Mouse (Mus musculus): ENCODE data around the gene Mrm2.
A peak's percentile ranks its signal among the peaks of the same experiment; 100 is the strongest.

Mrm2 gene

DNA sequence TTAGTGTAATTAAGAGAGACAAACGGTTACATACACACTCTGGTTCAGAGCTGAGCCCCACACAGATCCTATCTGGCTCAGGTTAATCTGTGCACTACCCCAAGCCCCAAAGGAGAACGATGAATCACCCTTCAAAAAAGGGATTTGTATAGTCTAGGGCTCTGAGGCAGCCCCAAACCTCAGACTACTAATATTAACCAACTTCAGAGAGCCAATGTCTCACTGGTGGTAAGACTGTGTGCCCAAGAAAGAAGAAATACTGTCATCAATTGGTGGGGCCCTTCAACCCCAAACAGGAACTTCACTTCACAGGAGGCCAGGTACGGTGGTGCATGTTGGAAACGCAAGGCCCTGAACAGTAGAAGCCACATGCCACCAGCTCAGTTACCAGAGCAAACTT, 13.5 kb upstream of the Mrm2 start:
- peak; percentile 24 for DNase-seq (ENCODE audit: low read depth, low spot score)

DNA sequence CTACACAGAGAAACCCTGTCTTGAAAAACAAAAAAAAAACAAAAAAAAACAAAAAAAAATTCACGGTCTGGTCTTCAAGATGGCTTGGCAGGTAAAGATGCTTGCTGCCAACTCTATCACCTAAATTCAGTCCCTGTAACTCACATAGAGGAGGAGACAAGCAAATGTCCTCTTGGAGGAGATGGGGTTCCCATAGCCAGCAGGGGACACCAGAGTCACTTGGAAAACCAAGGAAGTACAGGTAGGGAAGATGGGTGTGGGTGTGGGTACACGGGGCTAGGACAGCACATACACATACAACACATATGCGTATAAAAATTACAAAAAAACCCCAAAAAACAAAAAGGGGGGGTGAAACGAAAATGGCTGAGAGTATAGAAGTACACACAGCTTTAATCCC, 11.2 kb upstream of the Mrm2 start:
- DNase-seq (ENCODE audit: low read depth, low spot score), result no peak

DNA sequence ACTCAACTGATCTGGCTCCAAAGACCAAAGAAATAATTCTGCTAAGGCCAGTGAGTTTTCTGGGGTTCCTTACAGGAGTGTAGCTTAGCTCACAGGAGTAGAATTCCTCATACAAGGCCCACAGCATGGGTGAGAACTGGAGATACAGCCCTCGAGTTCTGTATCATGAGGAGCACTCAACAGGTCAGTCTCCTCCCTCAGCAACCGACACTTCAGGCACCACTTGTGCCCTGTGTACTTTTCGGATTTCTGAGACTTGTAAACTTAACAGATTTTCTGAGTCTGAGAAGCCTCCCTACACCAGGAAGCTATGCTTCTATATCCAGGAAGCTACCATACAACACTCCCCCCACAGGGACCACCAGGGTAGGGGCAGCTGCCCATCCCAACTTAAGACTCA, 8.1 kb upstream of the Mrm2 start:
- no peak for DNase-seq (ENCODE audit: low read depth, low spot score)

DNA sequence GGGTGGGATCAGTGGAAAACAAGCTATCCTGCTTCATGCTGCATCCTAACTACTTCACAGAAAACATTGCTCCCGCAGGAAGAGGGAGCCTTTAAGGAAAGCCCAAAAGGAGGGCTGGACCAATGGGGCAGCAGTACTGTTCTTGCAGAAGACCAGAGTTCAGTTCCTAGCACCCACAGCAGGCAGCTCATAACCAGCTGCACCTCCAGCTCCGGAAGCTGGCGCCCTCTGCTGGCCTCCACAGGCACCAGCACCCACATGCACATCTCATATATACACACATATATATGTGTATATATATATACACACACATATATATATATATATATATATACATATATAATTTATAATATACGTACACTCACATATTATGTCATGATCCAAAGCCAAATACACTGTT, 7.1 kb upstream of the Mrm2 start:
- no peak for DNase-seq (ENCODE audit: low read depth, low spot score)

DNA sequence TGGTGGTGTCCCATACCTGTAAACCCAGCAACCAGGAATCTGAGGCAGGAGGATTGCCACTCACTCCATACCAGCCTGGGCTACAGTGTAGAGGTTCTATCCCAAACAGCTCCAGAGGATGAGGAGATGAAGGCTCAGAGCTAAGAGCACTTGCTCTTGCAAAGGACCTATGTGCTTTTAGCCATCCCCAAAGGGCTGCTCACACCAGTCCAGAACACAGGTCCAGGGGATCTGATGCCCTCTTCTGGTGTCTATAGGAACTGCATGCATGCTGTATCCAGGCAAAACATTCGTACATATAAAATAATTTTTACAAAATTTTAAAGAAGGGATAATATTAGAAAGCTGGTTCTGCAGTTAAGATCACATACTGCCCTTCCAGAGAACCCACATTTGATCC, 5.0 kb upstream of the Mrm2 start:
- peak; percentile 55 for DNase-seq (ENCODE audit: low read depth, low spot score)

DNA sequence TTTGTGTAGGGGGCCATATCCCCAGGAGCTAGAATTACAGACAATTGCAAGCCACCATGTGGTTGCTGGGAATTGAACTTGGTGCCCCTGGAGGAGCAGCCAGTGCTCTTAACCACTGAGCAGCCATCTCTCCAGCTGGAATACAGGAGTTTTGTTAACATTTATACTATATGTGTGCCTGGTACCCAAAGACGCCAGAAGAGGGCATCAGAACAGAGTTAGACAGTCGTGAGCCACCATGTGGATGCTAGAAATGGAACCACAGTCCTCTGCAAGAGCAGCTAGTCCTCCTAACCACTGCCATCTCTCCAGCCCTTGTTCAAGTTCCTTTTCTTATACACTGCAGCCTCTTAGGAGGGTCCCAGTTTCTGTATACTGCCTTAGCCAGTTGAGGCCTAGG, 1.9 kb upstream of the Mrm2 start:
- peak; percentile 73 for DNase-seq (ENCODE audit: low read depth, low spot score)

DNA sequence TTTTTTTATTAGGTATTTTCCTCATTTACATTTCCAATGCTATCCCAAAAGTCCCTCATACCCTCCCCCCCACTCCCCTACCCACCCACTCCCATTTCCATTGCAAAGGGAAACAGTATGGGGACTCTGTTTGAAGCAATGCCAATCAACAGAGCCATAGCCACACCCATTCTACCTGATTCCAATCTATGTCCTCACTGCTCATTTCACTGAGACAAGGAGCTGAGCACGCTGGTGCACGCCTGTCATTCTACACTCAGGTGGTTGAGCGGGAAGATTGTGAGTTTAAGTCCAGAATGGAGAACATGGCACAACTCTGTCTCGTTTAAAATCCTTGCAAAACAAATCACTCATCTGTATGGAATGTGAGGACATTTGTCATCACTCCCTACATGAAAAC, 821 bp upstream of the Mrm2 start:
- peak; percentile 29 for DNase-seq (ENCODE audit: low read depth, low spot score)

DNA sequence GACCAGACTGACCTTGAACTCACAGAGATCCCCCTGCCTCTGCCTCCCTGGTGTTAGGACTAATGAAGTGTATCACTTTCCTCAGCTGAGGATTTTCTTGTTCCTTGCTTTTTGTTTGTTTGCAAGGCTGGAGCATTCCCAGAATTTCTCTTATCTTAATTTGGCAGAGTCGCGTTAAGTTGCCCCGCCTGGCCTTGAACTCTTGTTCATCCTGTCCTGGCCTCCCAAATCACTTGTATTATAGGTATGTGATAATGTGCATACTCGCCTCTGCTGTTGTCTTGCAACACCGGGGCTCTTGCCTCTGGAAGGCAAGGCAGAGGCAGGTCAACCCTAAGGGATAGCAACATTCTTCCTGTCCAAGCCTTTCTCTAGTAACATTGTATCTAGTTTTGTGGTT, 7.6 kb downstream of the Mrm2 start:
- no peak for DNase-seq (ENCODE audit: low read depth, low spot score)

DNA sequence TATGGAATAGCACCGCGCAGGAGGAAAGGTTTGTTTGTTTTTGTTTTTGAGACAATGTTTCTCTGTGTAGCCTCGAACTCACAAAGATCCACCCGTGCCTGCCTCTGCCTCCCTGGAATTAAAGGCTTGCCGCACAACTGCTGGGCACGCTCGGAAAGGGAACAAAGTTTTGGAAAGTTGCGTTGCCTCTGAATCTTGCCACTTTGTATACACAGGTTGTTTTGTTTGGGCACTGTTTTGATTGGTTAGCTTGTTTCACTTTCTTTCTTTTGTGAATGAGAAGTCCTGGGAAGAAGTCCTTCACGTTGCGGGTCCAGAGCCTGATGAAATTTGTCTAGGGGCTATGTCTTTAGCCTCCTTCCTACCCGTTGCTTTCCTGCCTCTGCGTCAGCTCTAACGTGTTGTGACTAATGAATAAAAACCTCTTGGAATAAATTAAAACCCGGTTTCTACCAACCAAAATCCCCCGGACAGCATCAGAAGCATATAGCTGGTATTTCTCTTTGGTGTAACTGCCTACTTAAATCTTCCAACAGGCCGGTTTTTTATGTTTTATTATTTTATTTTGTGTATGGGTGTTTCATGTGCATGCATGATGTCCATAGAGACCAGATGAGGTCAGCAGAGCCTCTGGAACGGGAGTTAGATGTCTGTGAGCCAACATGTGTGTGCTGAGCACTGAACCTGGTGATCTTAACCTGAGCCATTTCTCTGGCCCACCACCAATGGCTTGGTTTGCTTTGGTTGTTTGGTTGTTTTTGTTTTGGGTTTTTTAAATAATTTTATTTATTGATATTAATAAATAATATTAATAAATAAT, 9.7 kb downstream of the Mrm2 start:
- no peak for DNase-seq (ENCODE audit: low read depth, low spot score)

DNA sequence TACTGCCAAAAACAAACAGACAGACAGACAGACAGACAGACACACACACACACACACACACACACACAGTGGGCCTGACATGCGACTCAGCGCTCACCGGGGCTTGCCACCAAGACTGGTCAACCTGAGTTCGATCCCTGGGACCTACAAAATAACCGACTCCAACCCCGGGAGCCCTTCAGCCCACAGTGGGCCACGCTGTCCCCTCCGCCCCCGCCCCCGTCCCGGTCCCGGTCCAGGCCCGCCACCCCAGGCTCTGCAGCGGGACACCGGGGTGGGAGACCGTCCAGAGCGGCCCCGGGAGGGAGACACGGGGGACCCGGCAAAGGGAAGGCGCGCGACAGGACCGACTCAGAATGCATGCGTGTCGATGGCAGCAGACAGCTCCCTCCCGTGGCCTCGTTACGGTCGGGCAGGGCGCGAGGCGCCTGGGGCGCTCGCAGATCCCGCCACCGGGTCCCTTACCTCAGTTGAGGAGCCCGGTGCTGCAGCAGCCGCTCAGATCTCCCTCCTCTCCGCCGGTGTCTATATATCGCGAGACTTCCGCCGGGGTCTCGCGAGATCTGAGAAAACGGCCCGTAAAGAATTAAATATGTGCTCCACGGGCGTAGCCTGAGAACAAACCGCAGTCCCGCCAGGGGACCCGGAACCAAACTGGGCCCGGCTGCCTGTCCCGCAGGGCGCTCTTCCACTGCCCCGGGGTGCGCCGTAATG, 10.5 kb downstream of the Mrm2 start, which contains the start of the genes Mad1l1 and Nudt1:
Gene Mad1l1, minus strand, starts transcription at position 511 of the 714 bp plus-strand sequence.
Gene Nudt1, plus strand, starts transcription at position 615 of the 714 bp plus-strand sequence.
- DNase-seq (ENCODE audit: low read depth, low spot score), result peak; percentile 97

DNA sequence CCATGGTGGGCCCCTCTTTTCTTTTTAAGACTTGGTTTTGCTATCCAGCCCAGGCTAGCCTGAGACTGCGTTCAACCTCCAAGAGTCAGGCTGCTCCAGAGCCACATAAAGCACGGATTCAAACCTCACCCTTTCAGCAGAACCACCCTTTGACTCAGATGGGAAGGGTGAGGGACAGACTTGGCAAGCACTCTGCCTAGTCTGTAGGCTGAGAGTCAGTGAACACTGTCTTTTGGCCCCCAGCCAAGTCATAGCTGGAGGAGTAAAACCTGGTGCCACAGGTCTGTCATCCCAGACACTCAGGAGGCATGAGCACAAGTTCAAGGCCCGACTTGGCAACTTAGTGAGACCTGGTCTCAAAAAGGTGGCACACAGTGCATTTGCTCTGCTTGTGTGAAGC, 15.0 kb downstream of the Mrm2 start:
- DNase-seq (ENCODE audit: low read depth, low spot score), result no peak

DNA sequence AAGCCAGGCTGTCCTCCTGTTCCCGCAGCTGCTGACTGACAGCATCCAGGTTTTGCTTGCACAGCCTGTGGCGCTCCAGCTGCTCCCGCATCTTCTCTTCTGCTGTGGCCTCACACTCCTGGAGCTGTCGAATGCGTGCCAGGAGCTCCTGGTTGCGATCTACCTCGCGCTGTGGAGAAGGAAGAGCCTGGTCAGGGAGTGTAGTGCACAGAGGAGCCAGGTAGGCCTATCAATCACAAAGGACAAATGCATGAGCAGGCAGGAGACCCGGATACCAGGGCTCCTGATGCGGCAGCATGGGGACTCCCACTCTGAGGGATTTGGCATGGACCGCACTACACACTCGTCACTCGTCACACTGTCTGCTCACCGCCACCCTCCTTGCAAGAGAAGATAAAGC, 24.1 kb downstream of the Mrm2 start:
- DNase-seq (ENCODE audit: low read depth, low spot score), result no peak

DNA sequence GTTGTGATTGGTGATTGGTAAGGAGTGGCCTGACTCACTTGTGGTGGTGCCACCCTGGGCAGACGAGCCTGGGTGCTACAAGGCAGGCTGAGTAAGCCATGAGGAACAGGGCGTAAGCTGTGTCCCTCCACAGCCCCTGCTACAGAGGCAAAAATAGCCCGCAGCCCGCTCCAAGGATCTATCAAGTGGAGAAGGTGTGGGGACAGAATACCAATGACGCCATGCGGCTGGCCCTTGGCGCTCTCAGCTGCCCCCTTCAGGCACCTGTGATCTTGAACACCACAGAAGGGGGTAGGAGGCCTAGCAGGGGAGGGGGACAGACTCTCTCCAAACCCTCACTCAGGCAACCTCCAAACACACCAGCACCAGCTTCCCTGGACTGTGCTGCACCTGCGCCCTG, 25.7 kb downstream of the Mrm2 start:
- no peak for DNase-seq (ENCODE audit: low read depth, low spot score)

DNA sequence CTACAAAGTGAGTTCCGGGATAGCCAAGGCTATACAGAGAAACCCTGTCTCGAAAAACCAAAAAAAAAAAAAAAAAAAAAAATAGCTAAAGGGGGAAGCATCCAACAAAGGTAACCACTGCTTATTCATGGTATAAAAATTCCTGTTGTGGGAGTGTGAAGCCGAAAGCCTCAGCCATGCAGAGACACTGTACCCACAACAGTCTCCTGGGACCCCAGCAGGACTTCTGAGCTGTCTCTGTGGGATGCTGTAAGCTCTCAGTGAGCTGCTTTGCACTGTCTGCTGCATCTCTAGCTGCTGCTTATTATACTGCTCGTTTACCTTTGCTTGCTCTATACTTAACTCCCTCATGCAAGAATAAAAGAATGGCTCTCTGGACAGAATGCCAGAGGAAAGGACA, 33.4 kb downstream of the Mrm2 start:
- DNase-seq (ENCODE audit: low read depth, low spot score), result no peak

DNA sequence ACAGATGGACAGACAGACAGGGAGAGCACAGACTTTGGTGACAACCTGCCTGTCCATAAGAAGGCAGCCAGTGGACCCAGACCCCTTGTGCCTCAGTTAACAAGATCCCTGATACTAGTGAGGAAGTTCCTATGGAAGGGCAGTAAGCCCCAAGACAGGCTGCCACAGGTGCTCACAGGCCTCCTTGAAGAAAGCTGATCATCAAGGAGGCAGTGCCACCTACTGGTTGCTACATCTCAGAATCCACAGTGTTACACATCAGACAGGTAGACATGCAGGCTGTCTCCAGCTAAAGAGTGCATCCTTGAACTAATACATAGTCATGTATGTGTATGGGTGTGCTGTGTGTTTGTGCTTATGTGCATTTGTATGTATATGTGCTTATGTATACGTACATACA, 39.5 kb downstream of the Mrm2 start:
- DNase-seq (ENCODE audit: low read depth, low spot score), result peak; percentile 70

DNA sequence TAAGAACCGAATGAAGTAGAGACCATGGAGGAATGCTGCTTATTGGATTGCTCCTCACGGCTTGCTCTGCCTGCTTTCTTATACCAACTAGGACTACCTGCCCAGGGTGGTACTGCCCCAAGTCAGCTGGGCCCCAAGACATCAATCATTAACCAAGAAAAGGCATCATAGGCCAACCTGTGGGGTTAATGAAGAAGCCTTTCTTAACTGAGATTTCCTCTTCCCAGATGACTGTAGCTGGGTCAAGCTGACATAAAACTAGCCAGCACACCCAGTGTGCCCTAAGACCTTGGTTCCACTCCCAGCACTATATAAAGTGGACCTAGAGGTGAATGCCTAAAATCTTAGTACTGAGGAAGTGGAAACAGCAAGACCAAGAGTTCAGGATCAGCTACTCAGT, 42.5 kb downstream of the Mrm2 start:
- DNase-seq (ENCODE audit: low read depth, low spot score), result no peak

DNA sequence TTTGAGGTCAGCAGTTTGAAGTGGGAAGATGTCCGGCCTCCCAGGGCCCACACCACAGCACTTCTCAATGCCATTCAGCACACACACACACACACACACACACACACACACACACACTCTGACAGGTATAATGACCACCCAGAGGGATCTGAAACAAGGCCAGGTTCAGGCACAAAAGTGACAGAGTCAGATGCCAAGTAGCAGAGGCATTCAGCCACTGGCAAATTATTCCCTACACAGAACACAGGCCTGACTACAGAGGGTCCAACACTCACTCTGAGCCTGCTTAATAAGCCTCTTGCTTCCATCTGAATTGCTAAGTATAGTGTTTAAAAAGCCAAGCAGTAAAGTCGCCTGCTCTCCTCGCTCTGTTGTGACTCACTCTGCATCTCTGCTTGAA, 43.4 kb downstream of the Mrm2 start:
- no peak for DNase-seq (ENCODE audit: low read depth, low spot score)

DNA sequence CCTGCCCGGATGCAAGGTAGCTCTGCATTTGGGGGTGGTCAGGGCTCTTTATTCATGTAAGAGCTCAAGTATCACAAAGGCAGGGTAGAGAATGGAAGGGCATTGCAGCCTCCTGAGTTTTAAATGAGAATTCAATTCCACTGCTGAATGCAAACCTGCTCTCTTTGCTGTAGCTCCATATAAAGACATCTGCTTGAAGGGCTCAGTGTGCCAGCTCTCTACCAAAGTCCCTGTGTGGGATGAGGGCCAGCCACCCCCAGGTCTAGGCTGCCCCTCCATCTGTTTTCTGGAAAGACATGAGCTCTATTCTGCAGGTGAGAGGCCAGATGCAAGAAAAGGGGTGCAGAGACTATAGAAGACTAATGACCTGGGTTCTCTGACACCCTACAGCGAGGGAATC, 46.9 kb downstream of the Mrm2 start:
- DNase-seq (ENCODE audit: low read depth, low spot score), result no peak

DNA sequence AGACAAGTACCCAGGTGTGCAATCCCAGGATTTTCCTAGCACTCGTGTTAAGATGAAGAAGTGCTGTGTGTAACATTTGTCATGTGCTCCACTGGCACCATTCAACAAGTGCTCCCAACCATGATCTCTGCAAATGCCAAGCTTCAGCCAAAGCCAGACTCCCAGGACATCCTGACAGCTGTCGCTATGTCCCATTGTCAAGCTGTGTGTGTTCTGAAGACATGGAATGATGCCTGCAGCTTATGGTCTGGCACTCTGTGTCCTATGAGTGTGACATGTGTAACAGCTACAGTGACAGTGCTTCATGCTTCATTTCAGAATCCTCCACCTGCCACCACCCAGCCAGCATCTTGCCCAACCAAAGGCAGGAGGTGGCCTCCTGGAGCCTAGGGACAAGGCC, 47.7 kb downstream of the Mrm2 start:
- DNase-seq (ENCODE audit: low read depth, low spot score), result no peak

DNA sequence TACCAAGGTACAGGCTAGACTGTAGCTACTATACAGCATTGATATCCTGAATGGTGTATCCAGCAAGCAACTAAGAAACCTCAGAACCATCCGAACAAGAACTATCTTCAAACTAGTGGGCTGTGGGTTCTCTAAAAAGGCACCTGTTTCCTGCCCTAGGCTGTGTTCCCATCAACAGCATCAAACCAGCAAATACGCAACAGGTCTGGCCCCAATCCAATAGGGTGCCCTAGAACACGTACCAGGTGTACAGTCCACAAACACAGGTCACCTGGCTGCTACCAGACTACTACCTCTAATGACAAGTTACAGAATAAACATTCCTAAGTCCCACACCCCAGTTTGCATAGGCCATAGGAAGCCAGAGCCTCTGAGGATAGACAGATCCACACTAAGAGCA, 48.8 kb downstream of the Mrm2 start:
- no peak for DNase-seq (ENCODE audit: low read depth, low spot score)

DNA sequence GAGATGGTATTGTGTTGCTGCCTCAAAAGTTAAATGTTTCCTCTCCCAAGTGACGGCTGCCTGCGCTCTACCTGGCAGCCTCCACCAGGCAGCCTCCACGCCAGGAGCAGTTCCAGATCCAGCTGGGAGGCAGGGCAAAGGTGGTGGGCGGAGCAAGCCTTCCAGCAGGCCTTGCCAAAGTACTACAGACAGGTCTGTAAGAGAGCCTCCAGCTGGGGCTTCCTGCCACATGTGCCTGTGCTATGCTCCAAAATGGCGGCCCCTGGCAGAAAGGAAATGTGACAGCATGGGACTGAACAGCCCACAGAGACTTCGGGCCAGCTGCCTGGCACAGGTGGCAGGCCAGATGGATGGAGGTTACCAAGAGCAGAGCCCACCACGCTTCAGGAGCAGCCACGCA, 49.3 kb downstream of the Mrm2 start:
- DNase-seq (ENCODE audit: low read depth, low spot score), result no peak

DNA sequence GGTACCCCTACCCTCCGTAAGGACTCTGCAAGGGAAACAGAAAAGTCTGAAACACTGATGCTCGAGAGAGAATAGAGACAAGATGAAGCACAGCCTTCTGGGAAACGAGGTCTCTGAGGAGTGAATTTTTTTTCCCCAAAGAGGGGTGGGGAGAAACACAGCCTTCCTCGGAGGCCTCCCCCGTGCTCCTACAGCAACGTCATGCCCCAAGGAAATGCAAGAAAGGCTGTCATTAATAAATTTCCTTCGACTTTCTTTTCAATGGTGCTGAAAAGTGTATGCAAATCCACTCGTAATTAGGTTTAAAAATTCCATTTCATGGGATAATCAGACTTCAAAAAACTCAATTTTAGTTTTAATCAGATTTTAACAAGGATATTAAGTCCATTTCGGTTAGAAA, 51.5 kb downstream of the Mrm2 start:
- no peak for DNase-seq (ENCODE audit: low read depth, low spot score)
